Mouse (Mus musculus) cerebral cortex, adult 2 months (tissue): Measurements from ENCODE around the gene Fam210b.

Experiments
- WGBS: fragments of 180-500 bp; shearing (Covaris S2); methylation state at CpG from one replicate; pipeline ENCODE4 v1.1.7; 2018; 5-methylcytosine and 5-hydroxymethylcytosine counted together

The Fam210b gene

DNA sequence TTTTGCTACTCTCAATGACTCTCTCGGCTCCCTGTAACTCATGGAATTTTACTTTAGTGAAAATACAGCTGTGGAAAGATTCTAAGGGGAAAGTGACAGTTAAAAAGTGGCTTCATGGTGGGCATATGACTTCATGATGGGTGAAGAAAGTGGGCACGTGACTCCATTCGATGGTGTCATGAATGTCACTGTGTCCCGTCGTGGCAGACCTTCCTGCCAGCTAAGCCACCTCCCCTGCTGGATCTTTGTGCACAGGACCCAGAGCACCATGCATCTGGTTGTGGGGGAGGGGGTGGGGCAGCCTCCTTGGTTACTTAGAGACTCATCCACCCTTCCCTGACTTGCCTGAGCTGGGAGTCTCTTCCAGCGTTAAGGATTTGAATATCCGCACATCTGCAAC, 58.9 kb downstream of the Fam210b start:
- WGBS, result 63% methylated on average over 7 of the region's 7 CpGs

DNA sequence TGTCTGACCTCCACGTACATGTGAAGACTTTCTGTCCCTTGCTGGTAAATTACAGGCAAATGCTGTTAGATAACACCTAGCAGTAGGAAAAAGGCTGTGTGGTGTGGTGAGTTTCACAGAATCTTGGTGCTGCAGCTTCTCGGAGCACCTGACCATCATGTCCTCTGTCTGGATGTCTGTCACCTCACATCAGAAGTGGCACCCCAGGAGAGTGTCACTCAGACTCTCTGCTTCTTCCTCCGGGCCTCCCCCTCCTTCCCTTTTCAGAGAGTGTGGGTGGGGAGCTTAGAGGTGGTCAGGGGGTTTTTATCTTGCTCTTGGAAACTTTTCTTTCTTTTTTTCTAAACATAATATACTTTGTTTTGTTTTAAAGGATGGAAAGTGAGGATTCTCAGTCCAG, 59.6 kb downstream of the Fam210b start:
- 85% methylated on average over 3 of the region's 3 CpGs for WGBS
